Mouse (Mus musculus) adrenal gland (tissue): ENCODE data around the gene Tas1r2.

Source experiments
- intact Hi-C: fragments of 180-260 bp; cut with DNase I; formaldehyde crosslinking; loops from one replicate; pipeline ENCODE4 v1.15.1; 2025
- microRNA-seq, 2 experiments: library from miRNA; unstranded; fragments of <30 nt; microRNA quantifications; one replicate each; pipeline ENCODE4; 2019

Tas1r2 gene

DNA sequence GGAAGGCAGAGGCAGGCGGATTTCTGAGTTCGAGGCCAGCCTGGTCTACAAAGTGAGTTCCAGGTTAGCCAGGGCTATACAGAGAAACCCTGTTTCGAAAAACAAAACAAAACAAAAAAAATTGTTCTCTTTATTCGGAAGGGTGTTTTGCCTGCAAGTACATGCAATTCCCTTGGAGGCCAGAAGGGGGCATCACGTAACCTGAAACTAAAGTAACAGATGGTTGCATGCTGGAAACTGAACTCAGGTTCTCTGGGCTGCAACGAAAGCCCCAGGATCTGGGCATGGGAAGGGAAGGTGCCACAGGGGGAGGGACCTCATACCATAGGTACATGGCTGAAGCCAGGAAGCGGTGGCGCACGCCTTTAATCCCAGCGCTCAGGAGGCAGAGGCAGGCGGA is 50.1 kb downstream of the Tas1r2 start:
- intact Hi-C loops: no loop called here

DNA sequence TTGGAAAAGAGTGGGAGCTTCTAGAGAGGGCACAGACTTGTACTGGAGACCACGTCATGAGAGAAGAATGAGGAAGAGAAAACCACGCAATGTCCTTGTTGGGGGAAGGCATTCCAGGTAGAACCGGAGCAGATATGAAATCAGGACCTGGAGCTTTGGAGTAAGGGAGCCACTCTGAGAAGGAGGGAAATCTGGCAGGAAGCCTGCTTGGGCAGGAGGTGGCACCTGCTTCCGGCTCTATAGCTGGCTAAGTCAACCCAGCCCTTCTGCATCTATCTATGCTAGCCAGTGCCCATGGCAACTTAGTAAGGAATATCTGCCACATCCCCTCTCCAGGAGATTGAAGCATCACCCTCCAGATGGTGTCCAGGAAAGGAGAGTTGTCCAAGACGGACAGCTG is 52.6 kb downstream of the Tas1r2 start:
- intact Hi-C loops: no loop called here

DNA sequence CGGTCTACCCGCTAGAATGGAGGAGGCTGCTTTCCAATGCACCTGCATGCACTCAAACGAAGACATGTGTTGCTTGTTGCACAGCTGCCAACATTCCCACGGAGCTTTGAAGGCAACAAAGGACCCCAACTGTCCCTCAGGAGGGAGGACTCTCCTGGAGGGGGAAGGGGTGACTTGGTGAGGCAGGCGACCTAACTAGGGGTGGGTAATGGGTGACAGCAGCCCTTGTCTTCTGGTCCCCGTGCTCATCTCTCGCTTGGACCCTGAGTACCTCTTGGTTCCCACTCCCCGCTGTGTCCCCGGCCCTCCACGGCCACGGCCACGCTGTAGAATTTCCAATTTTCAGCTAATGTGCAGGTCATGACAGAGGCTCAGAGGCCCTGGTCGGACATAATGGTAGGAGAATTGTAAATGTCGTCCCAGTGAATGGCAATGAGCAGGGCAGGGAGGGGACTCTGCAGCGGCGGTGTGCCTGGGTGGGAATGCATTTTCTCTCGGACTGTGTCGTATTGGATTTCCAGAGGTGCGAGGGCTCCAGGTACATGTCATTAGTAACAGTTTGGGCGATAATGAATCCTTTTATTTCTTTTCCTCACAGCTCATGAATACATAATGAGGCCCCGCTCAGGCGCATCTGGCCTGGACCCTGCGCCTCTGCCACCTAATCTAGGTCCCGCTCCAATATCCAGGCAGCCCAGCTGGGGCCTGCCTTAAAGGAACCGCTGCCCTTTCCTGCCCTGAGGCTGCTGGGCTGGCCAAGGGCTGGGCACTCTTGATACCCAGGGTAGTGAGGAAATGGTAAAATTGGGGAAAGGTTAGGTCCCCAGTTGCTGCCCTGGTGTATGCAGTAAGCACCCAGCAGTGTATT is 57.4 kb downstream of the Tas1r2 start:
- intact Hi-C loops: no loop called here

DNA sequence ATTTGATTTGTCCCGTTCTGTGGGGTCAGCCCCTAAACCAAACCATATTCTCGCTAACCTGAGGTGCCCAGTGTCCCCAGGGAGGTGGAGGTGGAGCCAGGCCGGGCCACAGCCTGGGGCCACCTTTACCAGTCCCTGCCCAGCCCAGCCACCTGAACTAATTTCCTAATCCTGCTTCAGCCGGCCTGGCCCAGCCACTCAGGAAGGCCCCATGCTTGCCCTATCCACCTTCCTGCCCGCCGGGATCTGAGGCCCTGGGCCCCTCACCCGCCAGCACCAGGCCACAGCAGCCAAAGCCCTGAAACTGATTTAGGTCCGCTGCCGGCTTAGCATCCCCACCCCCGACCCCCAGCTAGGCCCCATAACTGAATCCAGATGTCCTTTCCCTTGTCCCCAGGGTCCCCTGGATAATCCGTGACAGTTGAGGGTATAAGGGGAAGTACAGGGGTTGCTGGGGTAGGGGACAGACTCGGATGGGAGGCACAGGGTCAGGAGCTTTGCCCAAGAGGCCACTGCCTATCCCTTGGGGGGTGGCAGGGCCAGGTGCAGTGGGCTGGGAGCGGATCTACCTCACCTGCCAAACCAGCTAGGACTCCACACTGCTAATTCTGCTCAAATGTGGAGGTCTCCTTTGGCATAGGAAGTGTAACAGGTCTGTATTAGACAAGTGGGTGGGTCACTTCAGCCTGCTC is 62.0 kb downstream of the Tas1r2 start:
- intact Hi-C loops: no loop called here

DNA sequence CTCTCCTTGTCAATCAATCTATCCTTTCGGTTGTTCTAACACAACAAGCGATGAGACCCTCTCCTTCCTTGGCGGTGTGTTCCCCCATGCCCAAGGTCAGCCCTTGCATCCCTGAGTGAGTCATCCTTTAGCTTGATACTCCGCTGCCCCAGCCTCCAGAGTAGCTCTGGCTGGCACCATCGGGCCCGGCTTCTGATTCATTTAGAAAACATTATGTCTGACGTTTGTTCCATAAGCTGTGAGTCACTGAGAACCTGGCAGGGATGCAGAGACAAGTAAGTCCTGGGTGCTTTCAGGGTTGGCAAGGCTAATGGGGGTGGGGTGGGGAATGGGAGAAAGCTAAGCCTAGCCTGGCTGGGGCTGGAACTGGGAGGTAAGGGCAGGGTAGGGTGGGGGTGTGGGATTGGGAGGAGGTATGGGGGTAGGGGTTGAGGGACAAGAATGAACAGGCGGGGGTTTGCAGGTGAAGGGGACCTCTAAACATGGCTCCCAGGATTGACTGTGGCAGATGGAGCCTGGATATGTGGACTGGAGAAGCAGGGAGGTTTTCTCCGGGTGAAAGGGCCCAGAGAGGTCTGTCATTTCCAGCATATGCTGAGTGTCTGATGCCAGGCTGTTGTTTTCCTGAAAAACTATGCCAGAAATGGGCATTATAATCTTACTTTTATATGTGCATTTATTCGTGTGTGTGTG is 63.3 kb downstream of the Tas1r2 start:
- intact Hi-C loops: no loop called here

DNA sequence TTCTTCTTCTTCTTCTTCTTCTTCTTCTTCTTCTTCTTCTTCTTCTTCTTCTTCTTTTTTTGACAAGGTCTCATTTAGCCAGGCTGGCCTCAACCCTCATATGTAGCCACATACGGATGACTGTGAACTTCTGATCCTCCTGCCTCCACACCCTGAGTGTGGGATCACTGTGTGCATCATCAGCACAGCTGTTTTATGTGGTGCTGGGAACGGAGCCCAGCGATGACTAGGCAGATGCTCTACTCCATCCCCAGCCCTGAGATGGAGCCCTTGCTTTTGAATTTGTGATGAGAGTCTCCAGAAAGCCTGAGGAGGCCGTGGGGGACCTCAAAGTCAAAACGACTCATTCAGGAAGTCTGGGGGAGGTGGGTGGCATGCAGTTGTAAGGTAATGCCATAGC is 65.6 kb downstream of the Tas1r2 start:
- intact Hi-C loops: no loop called here

Small RNAs within 50 kb of the gene (microRNA-seq; reads per million reads assigned to microRNA genes)
- gene Mir7020: 0.11 to 0.12 reads per million in 2 experiments
